Mouse (Mus musculus) CH12.LX (cell line): ENCODE data around the gene S100a14. TPM values are rescaled to one million over a fixed set of nuclear protein-coding genes. Genes with fewer than 3 reads are reported as not detected.

Source experiments
- DNase-seq: peaks from one replicate; pipeline ENCODE4 v3.0.0-alpha.2; 2013; ENCODE audit errors: extremely low read depth
- H3K27ac ChIP-seq: 2 replicates; pipeline ENCODE4 v1.5.1; 2012; ENCODE audit warnings: low read depth, mild to moderate bottlenecking, control low read depth, moderate library complexity; ENCODE audit not compliant: insufficient read depth
- H3K27me3 ChIP-seq: replicated peaks from 2 replicates; pipeline ENCODE3; 2012; ENCODE audit warnings: inconsistent platforms
- H3K36me3 ChIP-seq, 2 experiments: replicated peaks in 1 of 2; 2 replicates each; pipeline versions ENCODE3 to v1.6.1; 2012; ENCODE audit warnings: inconsistent platforms in 1 of 2, low read length in 1 of 2, mild to moderate bottlenecking in 1 of 2, mixed read lengths in 1 of 2, moderate library complexity in 1 of 2; ENCODE audit not compliant: control insufficient read depth in 1 of 2, insufficient read depth in 1 of 2
- H3K4me1 ChIP-seq, 2 experiments: 2 replicates each; pipeline ENCODE4 v1.6.1; 2012; ENCODE audit warnings: inconsistent platforms in 1 of 2, moderate library complexity in 1 of 2; ENCODE audit not compliant: insufficient read depth in 2 of 2, control insufficient read depth in 1 of 2
- H3K4me2 ChIP-seq: 2 replicates; pipeline ENCODE4 v1.6.1; 2012; ENCODE audit warnings: low read depth, mild to moderate bottlenecking, control low read depth; ENCODE audit not compliant: poor library complexity, insufficient read depth, severe bottlenecking
- H3K4me3 ChIP-seq, 3 experiments: fragments of 150-350 bp in 1 of 3; sonication (generic) in 1 of 3; replicated peaks in 1 of 3; 2 replicates each; pipeline versions ENCODE3 to v1.5.1; 2011 to 2012; ENCODE audit warnings: low read depth in 2 of 3, low read length in 2 of 3, mild to moderate bottlenecking in 2 of 3, moderate library complexity in 2 of 3, control low read depth in 1 of 3, improper control_type of control experiment in 1 of 3, inconsistent platforms in 1 of 3, mixed read lengths in 1 of 3; ENCODE audit not compliant: poor library complexity in 1 of 3
- H3K79me2 ChIP-seq: replicated peaks from 2 replicates; pipeline ENCODE4 v1.6.1; 2012; ENCODE audit warnings: mild to moderate bottlenecking, moderate library complexity; ENCODE audit not compliant: control insufficient read depth, poor library complexity, insufficient read depth, severe bottlenecking; ENCODE audit errors: extremely low read depth
- H3K9ac ChIP-seq: 2 replicates; pipeline ENCODE4 v1.6.1; 2012; ENCODE audit warnings: low read depth, mild to moderate bottlenecking, control low read depth, moderate library complexity; ENCODE audit not compliant: insufficient read depth
- H3K9me3 ChIP-seq: replicated peaks from 2 replicates; pipeline ENCODE3; 2012; ENCODE audit warnings: low read length, inconsistent platforms, mixed read lengths
- CHD1 ChIP-seq: IDR thresholded peaks from 2 replicates; pipeline ENCODE4 v1.6.1; 2012; ENCODE audit warnings: low read depth, low read length, improper control_type of control experiment, inconsistent platforms
- JUND ChIP-seq: conservative IDR thresholded peaks from 2 replicates; pipeline ENCODE4 v1.6.1; 2011; ENCODE audit warnings: low read depth, low read length, improper control_type of control experiment
- MAZ ChIP-seq: IDR thresholded peaks from 2 replicates; pipeline ENCODE4 v1.6.1; 2012; ENCODE audit warnings: low read depth, mild to moderate bottlenecking, inconsistent platforms, low read length, improper control_type of control experiment, moderate library complexity
- MEF2A ChIP-seq: IDR thresholded peaks from 2 replicates; pipeline ENCODE4 v1.6.1; 2014; ENCODE audit warnings: low read depth, mild to moderate bottlenecking, inconsistent platforms, low read length, improper control_type of control experiment, borderline replicate concordance
- TCF12 ChIP-seq: IDR thresholded peaks from 2 replicates; pipeline ENCODE4 v1.6.1; 2014; ENCODE audit warnings: low read depth, mild to moderate bottlenecking, inconsistent platforms, low read length, improper control_type of control experiment
- ZKSCAN1 ChIP-seq: IDR thresholded peaks from 2 replicates; pipeline ENCODE4 v1.6.1; 2012; ENCODE audit warnings: low read depth, inconsistent platforms, low read length, improper control_type of control experiment, borderline replicate concordance
- ZNF384 ChIP-seq: IDR thresholded peaks from 2 replicates; pipeline ENCODE4 v1.6.1; 2012; ENCODE audit warnings: low read depth, low read length, improper control_type of control experiment, inconsistent platforms
- dilution Hi-C: fragments of 300-500 bp; cut with MboI; formaldehyde crosslinking; loops from 2 replicates; pipeline ENCODE4 v1.14.3; 2020; ENCODE audit warnings: low sequenced_read_pairs; ENCODE audit not compliant: extremely low pct_unique_long_range_greater_than_20kb, extremely low pct_ligation_motif_present
- in situ Hi-C: fragments of 300-500 bp; cut with MboI; formaldehyde crosslinking; loops from 3 replicates; pipeline ENCODE4 v1.14.3; 2019; ENCODE audit warnings: low sequenced_read_pairs, low pct_ligation_motif_present, low pct_unique_long_range_greater_than_20kb, mixed read lengths
- polyA plus RNA-seq: library from polyadenylated mRNA; unstranded; fragments of >175 nt; gene quantifications from 2 replicates; pipeline ENCODE4 v1.2.1, GENCODE M21; 2012; ENCODE audit warnings: low read depth; ENCODE audit not compliant: insufficient read length
- total RNA-seq, 2 experiments: library from RNA; depleted of rRNA; stranded (reverse); fragments of 300-350 nt in 1 of 2; fragments of >200 nt in 1 of 2; gene quantifications; 2 replicates each; pipeline ENCODE4 v1.2.3; 2012 to 2014

The S100a14 gene
- total and polyA plus RNA-seq, 3 experiments, result not detected

GRCm38 (mm10) chr3:90493831-90494540 is 32.7 kb upstream of the S100a14 start:
- TF ChIP-seq ZKSCAN1 (no peak), TCF12 (no peak)
- H3K9ac ChIP-seq, result no peak overlapping the region
- dilution Hi-C loops (no loop called here), in situ Hi-C loops (no loop called here)
- DNase-seq, result no peak
- peaks cover 0 to 11% of the 10 kb centered on the region in 2 experiments; a peak in 2 of 4 replicates for H3K4me1 ChIP-seq
- H3K79me2 ChIP-seq, result peaks cover 7% of the 10 kb centered on the region; the same call in 1 of the 2 replicates
- no peak overlapping the region for H3K4me2 ChIP-seq
- H3K27ac ChIP-seq, result no peak overlapping the region
- H3K36me3 ChIP-seq, result peaks cover 39 to 58% of the 10 kb centered on the region in 2 experiments
- H3K9me3 ChIP-seq, result no peaks in the 10 kb centered on the region
- H3K4me3 ChIP-seq, result no peak overlapping the region
- no peaks in the 10 kb centered on the region for H3K27me3 ChIP-seq

GRCm38 (mm10) chr3:90495850-90496525 is 30.7 kb upstream of the S100a14 start:
- dilution Hi-C loops, result no loop called here
- peaks cover 52 to 61% of the 10 kb centered on the region in 2 experiments for H3K36me3 ChIP-seq

GRCm38 (mm10) chr3:90497597-90497996 is 29.1 kb upstream of the S100a14 start:
- Histone ChIP-seq H3K4me3 (no peak overlapping the region), H3K27ac (no peak overlapping the region), H3K9me3 (no peaks in the 10 kb centered on the region), H3K4me2 (no peak overlapping the region), H3K27me3 (no peaks in the 10 kb centered on the region), H3K36me3 (peaks cover 66 to 77% of the 10 kb centered on the region in 2 experiments), H3K9ac (no peak overlapping the region), H3K79me2 (no peaks in the 10 kb centered on the region), H3K4me1 (no peaks in the 10 kb centered on the region)
- TF ChIP-seq ZNF384, result peak; percentile 81
- no peak for TF ChIP-seq MAZ
- no peak for TF ChIP-seq JUND
- DNase-seq, result no peak
- in situ Hi-C loops (no loop called here), dilution Hi-C loops (no loop called here)

More at GRCm38 (mm10) chr3:90495850-90496525, 30.7 kb upstream of the S100a14 start:
- Histone ChIP-seq H3K9me3 (no peaks in the 10 kb centered on the region), H3K27me3 (no peaks in the 10 kb centered on the region), H3K27ac (no peak overlapping the region), H3K4me2 (no peak overlapping the region), H3K9ac (no peak overlapping the region), H3K4me3 (no peak overlapping the region), H3K79me2 (no peaks in the 10 kb centered on the region), H3K4me1 (no peaks in the 10 kb centered on the region)
- DNase-seq, result no peak
- in situ Hi-C loops, result no loop called here
- TF ChIP-seq MEF2A, result no peak
- TF ChIP-seq TCF12, result no peak
- TF ChIP-seq CHD1, result no peak
